Mouse (Mus musculus) layer of hippocampus, postnatal 14 days (tissue): ENCODE measurements around the gene Tnrc18. TPM values are rescaled to one million over a fixed set of nuclear protein-coding genes. Genes with fewer than 3 reads are reported as not detected.

ENCODE experiments used
- DNase-seq, 2 experiments: peaks; one replicate each; pipeline ENCODE4 v3.0.0; 2021 to 2022; ENCODE audit warnings: low spot score in 2 of 2, mixed read lengths in 1 of 2
- total RNA-seq, 2 experiments: library from RNA; stranded (reverse); gene quantifications; 2 replicates each; pipeline ENCODE4 v1.2.3; 2021

Gene Tnrc18
- total RNA-seq, 2 experiments from 2014 or later, result 172 to 184 TPM

GRCm38 (mm10) chr5:142778871-142779270 lies 38.6 kb downstream of the Tnrc18 start:
- DNase-seq, result no peak

GRCm38 (mm10) chr5:142778135-142778534 lies 39.3 kb downstream of the Tnrc18 start:
- DNase-seq, result no peak

GRCm38 (mm10) chr5:142776080-142776479 lies 41.4 kb downstream of the Tnrc18 start:
- DNase-seq, result no peak

- DNase-seq, result no peak
Measured at GRCm38 (mm10) chr5:142774771-142775170, 42.7 kb downstream of the Tnrc18 start.

GRCm38 (mm10) chr5:142771964-142772363 lies 45.5 kb downstream of the Tnrc18 start:
- no peak for DNase-seq

- no peak for DNase-seq
Measured at GRCm38 (mm10) chr5:142771034-142771433, 46.4 kb downstream of the Tnrc18 start.

- no peak for DNase-seq
Measured at GRCm38 (mm10) chr5:142769641-142770040, 47.8 kb downstream of the Tnrc18 start.

GRCm38 (mm10) chr5:142768352-142769267 lies 48.9 kb downstream of the Tnrc18 start:
- no peak for DNase-seq

GRCm38 (mm10) chr5:142767937-142768336 lies 49.5 kb downstream of the Tnrc18 start:
- peak; percentile 73 to 89 for DNase-seq

- no peak for DNase-seq
Measured at GRCm38 (mm10) chr5:142766708-142767107, 50.8 kb downstream of the Tnrc18 start.

GRCm38 (mm10) chr5:142764889-142765288 lies 52.6 kb downstream of the Tnrc18 start:
- no peak for DNase-seq

GRCm38 (mm10) chr5:142764306-142764705 lies 53.2 kb downstream of the Tnrc18 start:
- no peak for DNase-seq

- DNase-seq, result no peak
Measured at GRCm38 (mm10) chr5:142762082-142762807, 55.2 kb downstream of the Tnrc18 start.

- peak; percentile 73 to 88 for DNase-seq
Measured at GRCm38 (mm10) chr5:142761326-142761983, 56.0 kb downstream of the Tnrc18 start.

- no peak for DNase-seq
Measured at GRCm38 (mm10) chr5:142759786-142760185, 57.7 kb downstream of the Tnrc18 start.

- DNase-seq, result no peak
Measured at GRCm38 (mm10) chr5:142752241-142752640, 65.2 kb downstream of the Tnrc18 start.

GRCm38 (mm10) chr5:142750173-142750572 lies 67.3 kb downstream of the Tnrc18 start:
- DNase-seq, result no peak

- DNase-seq, result no peak
Measured at GRCm38 (mm10) chr5:142747026-142747629, 70.3 kb downstream of the Tnrc18 start.

- no peak for DNase-seq
Measured at GRCm38 (mm10) chr5:142739941-142740340, 77.5 kb downstream of the Tnrc18 start.

GRCm38 (mm10) chr5:142731916-142732315 lies 85.5 kb downstream of the Tnrc18 start:
- DNase-seq, result no peak

- DNase-seq, result no peak
Measured at GRCm38 (mm10) chr5:142730295-142730694, 87.2 kb downstream of the Tnrc18 start.
